Mouse (Mus musculus) megakaryocyte, embryonic 14.5 days (primary cell): ENCODE measurements around the gene Gpr146.

Experiments
- FLI1 ChIP-seq: IDR thresholded peaks from 2 replicates; pipeline ENCODE4 v1.6.1; 2012; ENCODE audit warnings: low read length, inconsistent platforms, mixed read lengths
- GATA1 ChIP-seq: IDR thresholded peaks from 3 replicates; pipeline ENCODE4 v1.6.1; 2012; ENCODE audit warnings: mixed read lengths, low read length, inconsistent platforms, borderline replicate concordance

- no peak for TF ChIP-seq GATA1
- TF ChIP-seq FLI1, result no peak
Observed at GRCm38 (mm10) chr5:139432333-139432732, 54.8 kb downstream of the Gpr146 start.
